33 mouse cellular contexts compared by ENCODE assay signal in the genomic region with DNA sequence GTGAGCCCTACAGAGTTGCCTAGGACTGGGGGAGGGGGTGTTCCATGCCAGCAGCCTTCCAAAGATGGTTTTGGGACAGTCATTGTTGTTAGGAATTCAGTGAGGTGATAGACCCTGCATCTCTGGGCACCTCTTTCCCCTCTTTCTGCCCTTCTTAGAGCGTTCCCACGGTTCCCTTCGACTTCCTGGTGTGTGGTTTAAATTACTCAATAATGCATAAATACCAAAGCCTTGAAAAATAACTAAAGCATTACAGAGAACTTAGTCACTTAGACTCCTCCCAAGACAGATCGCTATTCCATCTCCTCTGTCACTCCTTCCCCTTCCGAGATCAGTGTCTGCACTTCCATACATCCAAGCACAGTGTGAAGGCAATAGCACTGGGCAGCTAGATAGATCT. TPM values are rescaled to one million over a fixed set of nuclear protein-coding genes. Genes with fewer than 3 reads are reported as not detected.
DNase-seq lines count a peak whose midpoint lies in the region; ATAC-seq and TF ChIP-seq lines count a peak whose summit lies in the region.
"Had no signal": no experiment of that assay in that cellular context is flagged by ENCODE, and none has a peak within 500 bp of the region (broad histone marks: within the 10 kb centered on the region; RNA-seq: fewer than 3 reads in every experiment).

No protein-coding gene starts in this region.

- TF ChIP-seq CTCF in C2C12 (IDR thresholded peaks at IDR 0.05; ENCODE audit: control insufficient read depth, insufficient read depth, insufficient read length) (no peak), Patski (IDR thresholded peaks at IDR 0.05) (no peak)

- H3K27me3 ChIP-seq in C2C12 (ENCODE audit: control insufficient read depth, insufficient read depth, insufficient read length) (no peaks in the 10 kb centered on the region), Patski (no peaks in the 10 kb centered on the region)
- H3K27me3 ChIP-seq: hindbrain, embryonic 13.5 days; intestine, embryonic 15.5 days had no signal

- H3K79me3 ChIP-seq in C2C12 (ENCODE audit: low read depth) = no peaks in the 10 kb centered on the region

- ATAC-seq in Patski = peak; percentile 36
- ATAC-seq: activated CD4-positive, CD25-positive, alpha-beta regulatory T cell, adult 4 months; forebrain, embryonic 14.5 days; forebrain, postnatal 0 days; hindbrain, embryonic 16.5 days; intestine, embryonic 15.5 days had no signal

- intact Hi-C loops in heart, postnatal 25 days (cut with DNase I) = no loop called here
- intact Hi-C loops in left cerebral cortex, postnatal 14 days (cut with DNase I) = no loop called here

- CTCF ChIA-PET in Patski (lab: Charles Lee) = interaction anchor here (1.1 kb wide), 1 partner anchor 10 kb away, joined by 4 read pairs; no protein-coding TSS in a partner anchor

- no peaks in the 10 kb centered on the region for H3K79me2 ChIP-seq in C2C12 (ENCODE audit: control insufficient read depth, insufficient read depth)

- in situ Hi-C loops in Patski (cut with MboI; ENCODE audit: low pct_unique_long_range_greater_than_20kb) = no loop called here

- H3K4me3 ChIP-seq in C2C12 (ENCODE audit: insufficient read depth, poor library complexity, severe bottlenecking) = no peak overlapping the region
- H3K4me3 ChIP-seq: gastrocnemius, adult 2 months; heart, adult 2 months; hindbrain, embryonic 10.5 days; hindbrain, embryonic 13.5 days; intestine, embryonic 15.5 days had no signal

- DNase-seq in heart, adult 11 months = peak; percentile 58
- DNase-seq in heart, postnatal 25 days (ENCODE audit: low spot score) = no peak
- no peak for DNase-seq in Patski (ENCODE audit: low read depth, low spot score)
- DNase-seq in left cerebral cortex, postnatal 14 days (ENCODE audit: low spot score in 2 of 2) = no peak
- DNase-seq in urinary bladder, adult 18-20 months (ENCODE audit: low spot score in 2 of 2) = no peak
- DNase-seq in gastrocnemius, postnatal 25 days = no peak
- DNase-seq: adrenal gland, adult 8-10 months; adrenal gland, postnatal 25 days; cerebellum, adult 11-12 months; cerebellum, adult 8-10 months; cerebellum, postnatal 10 days; forebrain, postnatal 0 days; gastrocnemius, adult 2 months; gastrocnemius, postnatal 14 days; heart, adult 2 months; heart, postnatal 36 days had no signal

- POLR2A ChIA-PET in Patski (lab: Charles Lee) = no interaction called here

- H3ac ChIP-seq in C2C12 (ENCODE audit: control insufficient read depth, insufficient read length, low read depth) = no peak overlapping the region

- H3K36me3 ChIP-seq in C2C12 (ENCODE audit: control insufficient read depth, insufficient read depth) = no peaks in the 10 kb centered on the region
- H3K36me3 ChIP-seq: hindbrain, embryonic 10.5 days; hindbrain, embryonic 13.5 days; intestine, embryonic 15.5 days had no signal

TF ChIP-seq in C2C12, 6 proteins besides CTCF, POLR2A, EP300 and RAD21:
- TF ChIP-seq CEBPB (IDR thresholded peaks at IDR 0.05; ENCODE audit: low read depth) (peak; percentile 89), FOSL1 (IDR thresholded peaks at IDR 0.05; ENCODE audit: insufficient read depth, low read length, poor library complexity, severe bottlenecking) (no peak), MYOG (IDR thresholded peaks at IDR 0.05; ENCODE audit: control insufficient read depth, extremely low read depth, insufficient read length) (no peak), MYOD1 (IDR thresholded peaks at IDR 0.05; ENCODE audit: control insufficient read depth, insufficient read length, low read depth) (no peak), USF1 (IDR thresholded peaks at IDR 0.05; ENCODE audit: low read depth) (no peak)
TF ChIP-seq in C2C12: peak in this region for 1.

RNA-seq across cellular contexts. Expression of a gene that starts 32.0 kb away (rescaled TPM):
- under 1 TPM; 0.52 to 0.87 TPM for total RNA-seq in heart, postnatal 25 days (2021)
- 0.12 TPM for polyA plus RNA-seq in C2C12 (2012; fragmentation: generic; extraction: Trizol)
- polyA plus RNA-seq in Patski (2021) = 0.04 TPM
- 10 to 100 TPM; 16.5 to 22.8 TPM for total RNA-seq in left cerebral cortex, postnatal 14 days (2021)
- total RNA-seq in gastrocnemius, postnatal 25 days (2021) = under 1 TPM in 1 of 2 experiments, not detected in 1; 0.16 TPM
- total RNA-seq: gastrocnemius, adult 2 months had no signal
- polyA plus RNA-seq: heart, postnatal 0 days had no signal

RNA-seq across cellular contexts. Expression of a gene that starts 59.2 kb away (rescaled TPM):
- not detected for total RNA-seq in heart, postnatal 25 days (2021)
- polyA plus RNA-seq in C2C12 (2012; fragmentation: generic; extraction: Trizol) (not detected), Patski (2021) (not detected)
- total RNA-seq in left cerebral cortex, postnatal 14 days (2021) = not detected
- total RNA-seq in gastrocnemius, postnatal 25 days (2021) = not detected
- total RNA-seq: adrenal gland, postnatal 25 days; ES-E14; forebrain, postnatal 0 days; gastrocnemius, adult 2 months; gastrocnemius, postnatal 14 days; heart, adult 2 months; heart, postnatal 36 days had no signal
- polyA plus RNA-seq: activated CD4-positive, CD25-positive, alpha-beta regulatory T cell, adult 4 months; brain, embryonic 14.5 days; cortical plate, adult 2 months; embryonic facial prominence, embryonic 11.5 days; embryonic facial prominence, embryonic 14.5 days; forebrain, embryonic 11.5 days; forebrain, embryonic 14.5 days; forebrain, postnatal 0 days; frontal cortex, adult 2 months; heart, embryonic 11.5 days; heart, embryonic 14.5 days; heart, postnatal 0 days; hindbrain, embryonic 10.5 days; hindbrain, embryonic 13.5 days; hindbrain, embryonic 16.5 days; intestine, embryonic 15.5 days had no signal

Comparison
In these comparisons a context has a peak if more than half of its experiments do, and no peak if none do; other contexts are left out.
1. RNA of a gene that starts 32.0 kb away (total RNA-seq): 16.5 to 22.8 TPM in left cerebral cortex, postnatal 14 days; 0.52 to 0.87 TPM in heart, postnatal 25 days and 0.16 TPM in gastrocnemius, postnatal 25 days; every median in the first group is over 4 times any median in the second.